Mouse (Mus musculus): ENCODE results near the gene Rtp3. TPM values are rescaled to one million over a fixed set of nuclear protein-coding genes. Genes with fewer than 3 reads are reported as not detected.
A peak's percentile ranks its signal among the peaks of the same experiment; 100 is the strongest.

The Rtp3 gene
- polyA plus RNA-seq, 1 experiment from 2014 or later = 1.1 TPM

DNA sequence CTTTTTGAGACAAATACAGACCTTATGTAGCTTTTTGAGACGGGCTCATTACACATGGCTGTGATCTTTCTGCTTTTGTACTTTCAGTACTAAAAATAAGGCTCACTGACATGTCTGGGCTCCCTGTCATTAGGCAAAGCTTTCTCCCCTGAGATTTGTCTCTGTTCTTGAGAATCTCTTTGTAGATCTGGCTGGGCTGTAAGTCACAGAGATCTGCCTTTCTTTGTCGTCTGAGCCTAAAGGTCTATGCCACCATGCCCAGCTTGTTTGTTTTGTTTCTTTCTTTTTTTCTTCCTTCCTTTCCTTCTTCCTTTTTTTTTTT is 24.5 kb downstream of the Rtp3 start:
- Histone ChIP-seq H3K36me3 (no peaks in the 10 kb centered on the region), H3K4me3 (no peak overlapping the region), H3K9me3 (no peaks in the 10 kb centered on the region), H3K9ac (no peak overlapping the region), H3K4me1 (no peaks in the 10 kb centered on the region), H3K4me2 (no peak overlapping the region), H3K27me3 (no peaks in the 10 kb centered on the region), H3K27ac (no peak overlapping the region)
- ATAC-seq (ENCODE audit: borderline replicate concordance, extremely low read depth, low FRiP score, low TSS enrichment) = no peak
- WGBS = 79% methylated on average over 2 of the region's 2 CpGs

- no peak overlapping the region for H3K4me3 ChIP-seq
- no peak for ATAC-seq (ENCODE audit: borderline replicate concordance, extremely low read depth, low FRiP score, low TSS enrichment)
- no peaks in the 10 kb centered on the region for H3K4me1 ChIP-seq
- H3K36me3 ChIP-seq = no peaks in the 10 kb centered on the region
- 87% methylated on average over 22 of the region's 22 CpGs for WGBS
- no peaks in the 10 kb centered on the region for H3K27me3 ChIP-seq
- H3K27ac ChIP-seq = no peak overlapping the region
- H3K4me2 ChIP-seq = no peak overlapping the region
- H3K9me3 ChIP-seq = no peaks in the 10 kb centered on the region
- H3K9ac ChIP-seq = no peak overlapping the region
Measured at GRCm38 (mm10) chr9:110965062-110965909, 25.1 kb downstream of the Rtp3 start.

GRCm38 (mm10) chr9:110963566-110964115 is 26.7 kb downstream of the Rtp3 start:
- Histone ChIP-seq H3K4me1 (no peaks in the 10 kb centered on the region), H3K4me3 (no peak overlapping the region), H3K36me3 (no peaks in the 10 kb centered on the region), H3K4me2 (no peak overlapping the region), H3K9ac (no peak overlapping the region), H3K27me3 (no peaks in the 10 kb centered on the region), H3K9me3 (no peaks in the 10 kb centered on the region), H3K27ac (no peak overlapping the region)
- 77% methylated on average over 8 of the region's 8 CpGs for WGBS
- ATAC-seq (ENCODE audit: borderline replicate concordance, extremely low read depth, low FRiP score, low TSS enrichment) = no peak

DNA sequence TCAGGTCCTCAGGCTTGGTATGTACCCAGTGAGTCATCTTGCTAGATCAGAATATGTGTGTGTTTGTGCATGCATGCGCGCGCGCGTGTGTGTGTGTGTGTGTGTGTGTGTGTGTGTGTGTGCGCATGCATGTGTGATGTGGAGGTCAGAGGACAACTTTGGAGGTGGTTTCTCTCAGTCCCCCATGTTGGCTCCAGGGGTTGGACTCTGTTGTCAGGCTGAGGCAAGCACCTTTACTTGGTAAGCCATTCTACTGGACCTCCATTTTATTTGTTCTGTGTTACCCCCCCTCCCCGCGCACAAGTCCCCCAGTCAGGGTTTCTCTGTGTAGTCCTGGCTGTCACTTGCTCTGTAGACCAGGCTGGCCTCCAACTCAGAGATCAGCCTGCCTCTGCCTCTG is 29.0 kb downstream of the Rtp3 start:
- WGBS = 97% methylated on average over 8 of the region's 8 CpGs

GRCm38 (mm10) chr9:110960230-110961149 is 29.9 kb downstream of the Rtp3 start:
- H3K9me3 ChIP-seq = no peaks in the 10 kb centered on the region
- H3K4me1 ChIP-seq = no peaks in the 10 kb centered on the region
- no peaks in the 10 kb centered on the region for H3K36me3 ChIP-seq
- no peak overlapping the region for H3K27ac ChIP-seq
- H3K4me2 ChIP-seq = no peak overlapping the region
- no peak overlapping the region for H3K9ac ChIP-seq
- ATAC-seq (ENCODE audit: borderline replicate concordance, extremely low read depth, low FRiP score, low TSS enrichment) = no peak
- H3K4me3 ChIP-seq = no peak overlapping the region
- peaks cover 11% of the 10 kb centered on the region; the same call in 1 of the 2 replicates for H3K27me3 ChIP-seq
- 78% methylated on average over 13 of the region's 13 CpGs for WGBS

More for the DNA sequence above, 29.0 kb downstream of the Rtp3 start:
- H3K9ac ChIP-seq = no peak overlapping the region
- no peak overlapping the region for H3K27ac ChIP-seq
- H3K36me3 ChIP-seq = no peaks in the 10 kb centered on the region
- ATAC-seq (ENCODE audit: borderline replicate concordance, extremely low read depth, low FRiP score, low TSS enrichment) = no peak
- no peaks in the 10 kb centered on the region for H3K4me1 ChIP-seq
- H3K9me3 ChIP-seq = no peaks in the 10 kb centered on the region
- no peak overlapping the region for H3K4me2 ChIP-seq
- 0 out of 2 replicates have a peak, but pooled peaks cover 2% of the 10 kb centered on the region for H3K27me3 ChIP-seq
- no peak overlapping the region for H3K4me3 ChIP-seq

- WGBS = 68% methylated on average over 5 of the region's 5 CpGs
- no peaks in the 10 kb centered on the region for H3K9me3 ChIP-seq
- H3K27ac ChIP-seq = no peak overlapping the region
- no peak overlapping the region for H3K4me3 ChIP-seq
- H3K4me2 ChIP-seq = no peak overlapping the region
- no peak for ATAC-seq (ENCODE audit: borderline replicate concordance, extremely low read depth, low FRiP score, low TSS enrichment)
- peaks cover 19% of the 10 kb centered on the region for H3K27me3 ChIP-seq
- no peak overlapping the region for H3K9ac ChIP-seq
- no peaks in the 10 kb centered on the region for H3K36me3 ChIP-seq
- H3K4me1 ChIP-seq = no peaks in the 10 kb centered on the region
Measured at GRCm38 (mm10) chr9:110959669-110960068, 30.7 kb downstream of the Rtp3 start.

DNA sequence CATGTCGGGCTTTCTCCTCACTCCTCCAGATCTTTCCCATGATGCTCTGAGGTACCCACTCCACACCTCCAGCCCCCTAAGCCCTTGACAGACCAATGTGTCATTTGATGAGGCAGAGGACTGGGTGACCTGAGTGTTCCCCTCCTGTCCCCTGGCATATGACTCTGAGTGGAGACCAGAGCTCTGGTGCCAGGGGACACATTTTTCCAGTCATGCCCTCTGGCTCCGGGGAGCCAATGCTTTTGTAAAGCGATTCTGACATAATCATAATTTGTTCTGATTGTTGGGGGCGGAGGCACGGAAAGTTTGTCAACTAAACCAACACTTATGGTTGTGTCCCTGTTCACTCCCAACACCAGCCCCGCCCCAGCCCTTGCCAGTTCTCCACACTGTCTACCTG is 34.4 kb downstream of the Rtp3 start:
- Histone ChIP-seq H3K9ac (no peak overlapping the region), H3K4me3 (no peak overlapping the region), H3K27ac (no peak overlapping the region), H3K36me3 (no peaks in the 10 kb centered on the region), H3K4me1 (no peaks in the 10 kb centered on the region), H3K9me3 (no peaks in the 10 kb centered on the region), H3K4me2 (no peak overlapping the region), H3K27me3 (peaks cover 52% of the 10 kb centered on the region)
- no peak for ATAC-seq (ENCODE audit: borderline replicate concordance, extremely low read depth, low FRiP score, low TSS enrichment)
- 77% methylated on average over 6 of the region's 6 CpGs for WGBS

- Histone ChIP-seq H3K4me2 (no peak overlapping the region), H3K9ac (no peak overlapping the region), H3K4me3 (no peak overlapping the region), H3K4me1 (no peaks in the 10 kb centered on the region), H3K27ac (no peak overlapping the region), H3K27me3 (peaks cover 52% of the 10 kb centered on the region), H3K36me3 (no peaks in the 10 kb centered on the region), H3K9me3 (no peaks in the 10 kb centered on the region)
- no peak for ATAC-seq (ENCODE audit: borderline replicate concordance, extremely low read depth, low FRiP score, low TSS enrichment)
- WGBS = 52% methylated on average over 2 of the region's 2 CpGs
Measured at GRCm38 (mm10) chr9:110954681-110955445, 35.5 kb downstream of the Rtp3 start.

DNA sequence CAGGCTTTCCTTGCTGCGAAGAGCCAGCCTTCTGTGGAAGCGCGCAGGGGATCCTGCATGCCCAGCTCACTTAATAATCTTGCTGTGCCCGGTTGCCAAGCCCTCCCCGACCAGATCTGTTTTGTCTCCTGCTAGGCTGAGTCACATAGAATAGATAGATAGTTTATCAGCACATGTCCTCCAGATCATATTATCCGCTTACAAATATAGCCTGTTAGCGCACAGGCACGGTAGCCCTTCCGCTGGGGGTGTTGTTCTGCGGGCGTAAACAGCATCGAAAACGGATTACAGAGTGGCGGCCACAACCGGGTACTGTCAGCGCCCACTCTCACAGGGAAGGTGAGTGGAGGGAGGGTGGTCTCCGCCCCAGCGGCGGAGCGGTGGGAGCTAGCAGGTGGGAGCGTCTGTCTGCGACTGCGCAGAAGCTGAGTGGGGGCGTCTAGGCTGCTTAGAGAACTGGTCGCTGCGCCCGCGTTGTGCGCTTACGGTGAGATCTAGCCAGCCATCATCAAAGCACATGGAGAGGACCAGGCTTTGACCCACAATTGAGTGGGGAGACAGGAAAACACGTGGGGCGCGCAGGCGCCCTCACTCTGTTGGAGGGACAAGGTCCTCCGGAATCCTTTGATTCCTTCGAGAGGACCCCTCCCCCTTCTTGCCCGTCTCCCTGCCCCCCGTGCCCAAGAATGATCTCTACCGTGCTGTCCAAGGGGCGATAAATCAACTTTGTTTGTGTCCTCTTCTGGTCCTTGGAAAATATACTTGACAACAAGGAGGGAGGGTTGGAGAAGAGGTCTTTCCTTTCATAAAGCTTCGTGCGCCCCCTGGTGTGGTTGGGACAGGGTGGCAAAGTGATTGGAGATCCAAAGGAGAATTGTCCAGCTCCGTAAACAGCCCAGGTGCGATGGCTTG is 36.6 kb downstream of the Rtp3 start:
- no peak overlapping the region for H3K27ac ChIP-seq

GRCm38 (mm10) chr9:110952931-110953549 is 37.3 kb downstream of the Rtp3 start:
- ATAC-seq (ENCODE audit: borderline replicate concordance, extremely low read depth, low FRiP score, low TSS enrichment) = no peak
- Histone ChIP-seq H3K4me2 (peak overlapping the region; percentile 94), H3K9me3 (no peaks in the 10 kb centered on the region), H3K27ac (no peak overlapping the region), H3K4me3 (peak overlapping the region; percentile 50), H3K27me3 (peaks cover 58% of the 10 kb centered on the region), H3K36me3 (no peaks in the 10 kb centered on the region), H3K9ac (0 out of 2 replicates have a peak overlapping the region, but pooled peaks have one; percentile 35), H3K4me1 (no peaks in the 10 kb centered on the region)
- WGBS = 42% methylated on average over 5 of the region's 5 CpGs

More for the DNA sequence above, 36.6 kb downstream of the Rtp3 start:
- H3K4me3 ChIP-seq = peak overlapping the region; percentile 50
- peak overlapping the region; percentile 94 for H3K4me2 ChIP-seq
- H3K9ac ChIP-seq = peak overlapping the region; percentile 35
- H3K27me3 ChIP-seq = peaks cover 52% of the 10 kb centered on the region
- 1% methylated on average over 44 of the region's 44 CpGs for WGBS
- no peaks in the 10 kb centered on the region for H3K4me1 ChIP-seq
- no peaks in the 10 kb centered on the region for H3K9me3 ChIP-seq
- no peaks in the 10 kb centered on the region for H3K36me3 ChIP-seq
- ATAC-seq (ENCODE audit: borderline replicate concordance, extremely low read depth, low FRiP score, low TSS enrichment) = peak; percentile 28; the same call in 1 of the 2 replicates

Data from lung, embryonic 15.5 days (tissue).